Mouse (Mus musculus): ENCODE data around the gene Zrsr2. TPM values are rescaled to one million over a fixed set of nuclear protein-coding genes. Genes with fewer than 3 reads are reported as not detected.

The Zrsr2 gene
- total RNA-seq, 2 experiments from 2014 or later, result 46.6 to 47.8 TPM

- no peak for DNase-seq (ENCODE audit: extremely low spot score in 1 of 2, low spot score in 1 of 2)
Observed at GRCm38 (mm10) chrX:163897354-163897753, 61.1 kb downstream of the Zrsr2 start.

DNA sequence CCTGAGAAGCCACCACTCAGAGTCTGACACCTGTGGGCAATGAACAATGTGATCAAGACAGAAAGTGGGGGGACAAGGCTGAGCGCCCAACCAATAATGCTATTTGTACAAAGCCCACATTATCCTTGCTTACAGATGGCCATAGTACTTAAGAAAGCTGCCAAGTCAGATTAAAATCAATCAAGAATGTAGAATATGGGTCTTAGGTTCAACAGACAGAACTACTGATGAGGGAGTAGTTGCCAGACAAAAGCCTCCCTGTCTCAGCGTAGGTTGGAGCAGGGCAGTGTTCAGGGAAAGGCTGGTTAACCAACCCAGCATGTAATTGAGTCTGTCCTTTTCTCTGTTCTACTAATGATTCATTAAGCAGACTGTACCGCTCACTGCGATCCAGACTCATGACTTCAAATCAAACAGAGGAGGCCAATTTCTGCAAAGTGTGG, 72.9 kb downstream of the Zrsr2 start:
- no peak for DNase-seq (ENCODE audit: extremely low spot score in 1 of 2, low spot score in 1 of 2)

Other genes with a start within 250 kb of the Zrsr2 start
- gene Rnf138rt1, start 197.3 kb downstream of the Zrsr2 start, total RNA-seq (2021), result 1 to 10 TPM in 1 of 2 experiments, under 1 TPM in 1; 0.91 to 1.0 TPM
- gene Ap1s2, start 49.6 kb downstream of the Zrsr2 start, total RNA-seq (2021), result 10 to 100 TPM; 39.3 to 41.6 TPM
- 1 to 10 TPM; 2.9 to 3.3 TPM for gene Car5b, start 69.3 kb upstream of the Zrsr2 start, total RNA-seq (2021)
- gene Siah1b, start 117.8 kb upstream of the Zrsr2 start, total RNA-seq (2021), result 10 to 100 TPM in 1 of 2 experiments, 1 to 10 TPM in 1; 9.7 to 13.5 TPM
- not detected for gene Cltrn, start 130.2 kb upstream of the Zrsr2 start, total RNA-seq (2021)
- 1 to 10 TPM; 1.6 to 1.7 TPM for gene Ace2, start 180.7 kb upstream of the Zrsr2 start, total RNA-seq (2021)